Mouse (Mus musculus) layer of hippocampus, adult 18-20 months (tissue): ENCODE measurements around the gene Olfr117. TPM values are rescaled to one million over a fixed set of nuclear protein-coding genes. Genes with fewer than 3 reads are reported as not detected.
"Not testable (repeated sequence)": the region's sequence is repeated elsewhere in the genome, so short reads cannot be mapped to it uniquely, and the experiment has no call there.

Experiments used
- DNase-seq, 2 experiments: peaks; one replicate each; pipeline ENCODE4 v3.0.0; 2022; ENCODE audit warnings: low spot score in 2 of 2
- long read RNA-seq: library from polyadenylated mRNA; stranded (forward); transcript quantifications from one replicate; pipeline ENCODE4 v2.0.0, GENCODE M21; 2021
- total RNA-seq, 2 experiments: library from RNA; stranded (reverse); gene quantifications; 2 replicates each; pipeline ENCODE4 v1.2.3; 2021

Olfr117 gene
- total RNA-seq = not detected
- long read RNA-seq = 0 reads

DNA sequence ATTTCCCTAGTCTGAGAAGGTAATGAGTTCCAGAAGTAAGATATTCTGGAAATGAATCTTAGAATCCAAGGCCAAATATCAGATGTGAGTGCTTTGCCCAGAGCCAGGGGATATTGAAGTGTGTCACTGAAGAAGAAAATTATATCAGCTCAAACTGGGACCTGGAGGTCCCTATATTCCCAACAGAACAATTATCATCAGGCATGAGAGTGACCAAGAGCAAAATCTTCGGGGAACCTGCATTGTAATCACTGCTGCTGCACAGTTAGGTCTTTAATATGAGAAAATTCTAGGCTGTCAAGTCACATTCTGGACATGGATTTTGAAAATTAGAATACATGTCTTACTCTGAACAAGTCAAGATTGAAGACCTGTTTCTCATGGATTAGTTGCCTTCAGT is at the start of gene Olfr117:
TSS of gene Olfr117 (minus strand) at position 101 of the 400 bp plus-strand sequence.
- no peak for DNase-seq

GRCm38 (mm10) chr17:37696264-37696663 is 32.7 kb upstream of the Olfr117 start, which contains the start of gene Olfr119:
Gene Olfr119, plus strand, starts transcription at chr17:37696564.
- DNase-seq = not testable (repeated sequence)

DNA sequence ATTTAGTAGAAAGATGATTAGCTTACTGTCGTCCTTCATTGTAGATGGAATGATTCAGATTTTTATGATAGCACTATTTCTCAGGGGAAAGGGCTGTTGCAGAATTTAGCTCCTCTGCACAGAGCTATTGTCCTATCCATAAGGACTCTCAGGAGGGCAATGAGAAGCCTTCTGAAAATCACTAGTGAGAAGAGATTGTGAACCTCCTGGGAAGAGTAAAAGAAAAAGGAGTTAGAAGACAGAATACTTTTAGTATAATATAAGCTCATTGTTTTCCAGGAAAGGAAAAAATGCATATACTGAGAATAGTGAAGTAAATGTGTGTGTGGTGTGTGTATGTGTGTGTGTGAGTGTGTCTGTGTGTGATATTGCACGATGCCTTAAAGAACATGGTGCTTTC is 3.1 kb upstream of the Olfr117 start, which contains the start of gene Olfr118:
TSS of gene Olfr118 (plus strand) at position 301 of the 400 bp plus-strand sequence.
- DNase-seq = no peak

- no peak for DNase-seq
These were observed 36.6 kb downstream of the Olfr117 start, which contains the start of the genes Olfr115 and Olfr116 for GRCm38 (mm10) chr17:37627009-37627408. Gene Olfr115, minus strand, starts transcription at chr17:37627109. Gene Olfr116, minus strand, starts transcription at chr17:37627199.

Other genes starting within 250 kb of the Olfr117 start
- not detected for gene Olfr108, start 218.3 kb downstream of the Olfr117 start, total RNA-seq
- gene Olfr109, start 204.9 kb downstream of the Olfr117 start, total RNA-seq = not detected
- gene H2-M2, start 180.2 kb downstream of the Olfr117 start, total RNA-seq = not detected
- gene Olfr110, start 171.3 kb downstream of the Olfr117 start, total RNA-seq = not detected
- gene Olfr111, start 155.8 kb downstream of the Olfr117 start, total RNA-seq = not detected
- not detected for gene Olfr112, start 94.3 kb downstream of the Olfr117 start, total RNA-seq
- gene Olfr113, start 86.1 kb downstream of the Olfr117 start, total RNA-seq = not detected
- gene Olfr114, start 71.0 kb downstream of the Olfr117 start, total RNA-seq = not detected
- gene Olfr115, start 36.7 kb downstream of the Olfr117 start, total RNA-seq = not detected
- not detected for gene Olfr116, start 36.6 kb downstream of the Olfr117 start, total RNA-seq
- not detected for gene Olfr118, start 3.2 kb upstream of the Olfr117 start, total RNA-seq
- gene Olfr119, start 32.8 kb upstream of the Olfr117 start, total RNA-seq = not detected
- not detected for gene Olfr120, start 58.0 kb upstream of the Olfr117 start, total RNA-seq
- not detected for gene Olfr121, start 85.1 kb upstream of the Olfr117 start, total RNA-seq
- not detected for gene Olfr122, start 104.8 kb upstream of the Olfr117 start, total RNA-seq
- gene Olfr123, start 129.7 kb upstream of the Olfr117 start, total RNA-seq = not detected
- gene Olfr124, start 136.1 kb upstream of the Olfr117 start, total RNA-seq = not detected
- gene Olfr125, start 169.2 kb upstream of the Olfr117 start, total RNA-seq = not detected
- not detected for gene Olfr126, start 183.7 kb upstream of the Olfr117 start, total RNA-seq
- gene Olfr127, start 236.7 kb upstream of the Olfr117 start, total RNA-seq = not detected